Mouse (Mus musculus) ES-E14 (cell line): ENCODE measurements around the gene Amotl2. TPM values are rescaled to one million over a fixed set of nuclear protein-coding genes. Genes with fewer than 3 reads are reported as not detected.

ENCODE experiments used
- DNase-seq: peaks from one replicate; pipeline ENCODE4 v3.0.0-alpha.2; 2013; ENCODE audit warnings: low read depth, low spot score
- H3K27ac ChIP-seq: 2 replicates; pipeline ENCODE4 v1.5.1; 2012; ENCODE audit warnings: low read depth, mild to moderate bottlenecking, low read length, moderate library complexity, mixed read lengths; ENCODE audit not compliant: poor library complexity, insufficient read depth, severe bottlenecking
- H3K36me3 ChIP-seq: 2 replicates; pipeline ENCODE4 v1.6.1; 2012; ENCODE audit warnings: mild to moderate bottlenecking, low read length, moderate library complexity, mixed read lengths; ENCODE audit not compliant: control insufficient read depth, poor library complexity, insufficient read depth, severe bottlenecking
- H3K4me1 ChIP-seq, 2 experiments: fragments of 150-350 bp in 1 of 2; sonication (generic) in 1 of 2; 2 replicates each; pipeline ENCODE4 v1.6.1; 2012; ENCODE audit warnings: low read length in 2 of 2, mild to moderate bottlenecking in 1 of 2, mixed read lengths in 1 of 2; ENCODE audit not compliant: control insufficient read depth in 2 of 2, insufficient read depth in 2 of 2, poor library complexity in 1 of 2
- H3K4me3 ChIP-seq, 2 experiments: fragments of 150-350 bp in 1 of 2; sonication (generic) in 1 of 2; 2 replicates each; pipeline ENCODE4 v1.5.1; 2012; ENCODE audit warnings: low read length in 2 of 2, low read depth in 1 of 2, mild to moderate bottlenecking in 1 of 2, mixed read lengths in 1 of 2; ENCODE audit not compliant: insufficient read depth in 1 of 2, poor library complexity in 1 of 2, severe bottlenecking in 1 of 2
- H3K9ac ChIP-seq: 2 replicates; pipeline ENCODE4 v1.6.1; 2012; ENCODE audit warnings: low read depth, mild to moderate bottlenecking, low read length, mixed read lengths; ENCODE audit not compliant: poor library complexity, insufficient read depth, severe bottlenecking
- H3K9me3 ChIP-seq: fragments of 150-350 bp; sonication (generic); 2 replicates; pipeline ENCODE4 v1.6.1; 2012; ENCODE audit warnings: low read depth, mild to moderate bottlenecking, low read length; ENCODE audit not compliant: control insufficient read depth, insufficient read depth
- CHD2 ChIP-seq: IDR thresholded peaks from 2 replicates; pipeline ENCODE4 v1.6.1; 2014; ENCODE audit warnings: mild to moderate bottlenecking, low read depth, low read length, inconsistent platforms
- HCFC1 ChIP-seq: IDR thresholded peaks from 2 replicates; pipeline ENCODE4 v1.6.1; 2012; ENCODE audit warnings: low read length, inconsistent platforms, borderline replicate concordance; ENCODE audit not compliant: insufficient read depth
- MAFK ChIP-seq: IDR thresholded peaks from 2 replicates; pipeline ENCODE4 v1.6.1; 2014; ENCODE audit warnings: mild to moderate bottlenecking, low read depth, low read length, inconsistent platforms; ENCODE audit not compliant: insufficient read depth
- ZC3H11A ChIP-seq: IDR thresholded peaks from 2 replicates; pipeline ENCODE4 v1.6.1; 2012; ENCODE audit warnings: low read depth, mild to moderate bottlenecking, inconsistent platforms, low read length, borderline replicate concordance
- ZNF384 ChIP-seq: IDR thresholded peaks from 2 replicates; pipeline ENCODE4 v1.6.1; 2012; ENCODE audit warnings: low read depth, low read length, inconsistent platforms
- in situ Hi-C, 2 experiments: fragments of 600-800 bp; cut with MboI; formaldehyde crosslinking; loops; one replicate each; pipeline ENCODE4 v1.15.1; 2025; ENCODE audit warnings: low sequenced_read_pairs in 2 of 2, inconsistent platforms in 1 of 2; ENCODE audit not compliant: unreplicated experiment in 2 of 2
- total RNA-seq: library from RNA; depleted of rRNA; stranded (reverse); fragments of 300-350 nt; gene quantifications from 2 replicates; pipeline ENCODE4 v1.2.3, GENCODE M21; 2012

Gene Amotl2
- total RNA-seq, 1 experiment = 161 TPM

- in situ Hi-C loops = no loop called here
- H3K36me3 ChIP-seq = no peaks in the 10 kb centered on the region
- no peaks in the 10 kb centered on the region for H3K9me3 ChIP-seq
- H3K4me1 ChIP-seq = no peaks in the 10 kb centered on the region
- H3K9ac ChIP-seq = no peak overlapping the region
- H3K27ac ChIP-seq = no peak overlapping the region
- no peak for TF ChIP-seq ZNF384
- no peak for TF ChIP-seq ZC3H11A
- no peak overlapping the region for H3K4me3 ChIP-seq
- no peak for DNase-seq
Measured at GRCm38 (mm10) chr9:102755591-102756270, 39.3 kb downstream of the Amotl2 start.

GRCm38 (mm10) chr9:102756352-102756751 is 39.9 kb downstream of the Amotl2 start:
- DNase-seq = no peak
- Histone ChIP-seq H3K4me3 (no peak overlapping the region), H3K9me3 (no peaks in the 10 kb centered on the region), H3K9ac (no peak overlapping the region), H3K36me3 (no peaks in the 10 kb centered on the region), H3K4me1 (no peaks in the 10 kb centered on the region), H3K27ac (no peak overlapping the region)
- TF ChIP-seq CHD2 = no peak
- in situ Hi-C loops = no loop called here

- DNase-seq = no peak
- H3K4me3 ChIP-seq = no peak overlapping the region
- in situ Hi-C loops = no loop called here
- peaks cover 0 to 8% of the 10 kb centered on the region in 2 experiments; a peak in 1 of 4 replicates for H3K4me1 ChIP-seq
- H3K36me3 ChIP-seq = no peaks in the 10 kb centered on the region
- no peak for TF ChIP-seq ZC3H11A
- TF ChIP-seq ZNF384 = no peak
- no peak for TF ChIP-seq MAFK
- no peak for TF ChIP-seq CHD2
- TF ChIP-seq HCFC1 = no peak
- H3K9me3 ChIP-seq = no peaks in the 10 kb centered on the region
- no peak overlapping the region for H3K27ac ChIP-seq
- H3K9ac ChIP-seq = no peak overlapping the region
Measured at GRCm38 (mm10) chr9:102758851-102759250, 42.4 kb downstream of the Amotl2 start.

GRCm38 (mm10) chr9:102759581-102760001 is 43.1 kb downstream of the Amotl2 start:
- Histone ChIP-seq H3K36me3 (no peaks in the 10 kb centered on the region), H3K9me3 (no peaks in the 10 kb centered on the region), H3K4me3 (no peak overlapping the region), H3K4me1 (peaks cover 0 to 8% of the 10 kb centered on the region in 2 experiments; a peak in 1 of 4 replicates), H3K27ac (no peak overlapping the region), H3K9ac (no peak overlapping the region)
- no peak for DNase-seq
- TF ChIP-seq ZNF384 (no peak), ZC3H11A (no peak), CHD2 (no peak), HCFC1 (no peak), MAFK (no peak)
- in situ Hi-C loops = no loop called here

- Histone ChIP-seq H3K4me3 (no peak overlapping the region), H3K27ac (no peak overlapping the region), H3K9me3 (no peaks in the 10 kb centered on the region), H3K9ac (no peak overlapping the region), H3K4me1 (peaks cover 0 to 8% of the 10 kb centered on the region in 2 experiments; a peak in 1 of 4 replicates), H3K36me3 (no peaks in the 10 kb centered on the region)
- TF ChIP-seq ZNF384 (no peak), CHD2 (no peak), ZC3H11A (no peak), HCFC1 (no peak), MAFK (no peak)
- no peak for DNase-seq
- in situ Hi-C loops = no loop called here
Measured at GRCm38 (mm10) chr9:102761599-102761998, 45.1 kb downstream of the Amotl2 start.
